Mouse (Mus musculus) lung, postnatal 0 days (tissue): ENCODE measurements at regions not wholly inside any gene's neighbourhood (a gene's known extent, or its start where the extent isn't known, plus 50 kb on each side); places are given as distances from the start of the nearest gene placed in this dataset.
A peak's percentile ranks its signal among the peaks of the same experiment; 100 is the strongest.

Experiments used
- CTCF ChIP-seq: IDR thresholded peaks from 2 replicates; pipeline ENCODE4 v1.5.1; 2016; ENCODE audit warnings: antibody characterized with exemption, mild to moderate bottlenecking
- EP300 ChIP-seq: IDR thresholded peaks from 2 replicates; pipeline ENCODE4 v1.6.1; 2016; ENCODE audit warnings: antibody characterized with exemption, mild to moderate bottlenecking, control low read depth

GRCm38 (mm10) chr10:60888541-60888940, 57.2 kb upstream of the Unc5b start:
- no peak for TF ChIP-seq CTCF
- peak; percentile 94 for TF ChIP-seq EP300
